Mouse (Mus musculus): ENCODE measurements at regions not wholly inside any gene's neighbourhood (a gene's known extent, or its start where the extent isn't known, plus 50 kb on each side); places are given as distances from the start of the nearest gene placed in this dataset.

GRCm38 (mm10) chr13:115671685-115672084 lies 569.9 kb upstream of the Itga1 start:
- no peak for DNase-seq

GRCm38 (mm10) chr13:115669516-115669915 lies 567.8 kb upstream of the Itga1 start:
- no peak for DNase-seq

- DNase-seq = no peak
Observed at GRCm38 (mm10) chr13:115655134-115655533, 553.4 kb upstream of the Itga1 start.

GRCm38 (mm10) chr13:115652935-115653334 lies 551.2 kb upstream of the Itga1 start:
- no peak for DNase-seq

- DNase-seq = no peak
Observed at GRCm38 (mm10) chr13:115652352-115652751, 550.6 kb upstream of the Itga1 start.

GRCm38 (mm10) chr13:115631410-115632105 lies 529.8 kb upstream of the Itga1 start:
- no peak for DNase-seq

GRCm38 (mm10) chr13:115630603-115631002 lies 528.8 kb upstream of the Itga1 start:
- DNase-seq = no peak

- no peak for DNase-seq
Observed at GRCm38 (mm10) chr13:115613174-115613573, 511.4 kb upstream of the Itga1 start.

- no peak for DNase-seq
Observed at GRCm38 (mm10) chr13:115606441-115606840, 504.7 kb upstream of the Itga1 start.

- no peak for DNase-seq
Observed at GRCm38 (mm10) chr13:115595126-115595671, 493.4 kb upstream of the Itga1 start.

- DNase-seq = no peak
Observed at GRCm38 (mm10) chr13:115575967-115576366, 474.2 kb upstream of the Itga1 start.

GRCm38 (mm10) chr13:115575052-115575891 lies 473.5 kb upstream of the Itga1 start:
- DNase-seq = no peak

GRCm38 (mm10) chr13:115541167-115541566 lies 439.4 kb upstream of the Itga1 start:
- DNase-seq = no peak

- no peak for DNase-seq
Observed at GRCm38 (mm10) chr13:115535900-115536299, 434.1 kb upstream of the Itga1 start.

GRCm38 (mm10) chr13:115513914-115514313 lies 412.1 kb upstream of the Itga1 start:
- DNase-seq = no peak

GRCm38 (mm10) chr13:115512214-115512613 lies 410.4 kb upstream of the Itga1 start:
- no peak for DNase-seq

GRCm38 (mm10) chr13:115508646-115509045 lies 406.9 kb upstream of the Itga1 start:
- no peak for DNase-seq

GRCm38 (mm10) chr13:115494399-115494798 lies 392.6 kb upstream of the Itga1 start:
- DNase-seq = no peak

GRCm38 (mm10) chr13:115475861-115476260 lies 374.1 kb upstream of the Itga1 start:
- DNase-seq = no peak

- no peak for DNase-seq
Observed at GRCm38 (mm10) chr13:115465689-115466088, 363.9 kb upstream of the Itga1 start.

- no peak for DNase-seq
Observed at GRCm38 (mm10) chr13:115451244-115451643, 349.5 kb upstream of the Itga1 start.

GRCm38 (mm10) chr13:115427091-115428033 lies 325.6 kb upstream of the Itga1 start:
- DNase-seq = no peak

All from heart, postnatal 4 days (tissue).